In genomic region chr2:178989784-178990183, GRCm38 (mm10) we compare ENCODE assay signal across 21 mouse cellular contexts.
DNase-seq lines count a peak whose midpoint lies in the region; ATAC-seq and TF ChIP-seq lines count a peak whose summit lies in the region.
"Had no signal": no experiment of that assay in that cellular context is flagged by ENCODE, and none has a peak within 500 bp of the region (broad histone marks: within the 10 kb centered on the region; RNA-seq: fewer than 3 reads in every experiment).

No protein-coding gene starts in this region.

- no peak overlapping the region for H3K27ac ChIP-seq in forebrain, postnatal 0 days (ENCODE audit: low read depth, low read length)
- no peak overlapping the region for H3K27ac ChIP-seq in forebrain, embryonic 16.5 days (ENCODE audit: low read length)
- H3K27ac ChIP-seq in kidney, postnatal 0 days = no peak overlapping the region
- H3K27ac ChIP-seq in lung, embryonic 14.5 days (ENCODE audit: low read depth) = no peak overlapping the region
- H3K27ac ChIP-seq: embryonic facial prominence, embryonic 15.5 days; forebrain, embryonic 10.5 days; hindbrain, embryonic 14.5 days; macrophage; midbrain, embryonic 12.5 days; neural tube, embryonic 15.5 days had no signal

- H3K9ac ChIP-seq in forebrain, postnatal 0 days = no peak overlapping the region
- H3K9ac ChIP-seq in forebrain, embryonic 16.5 days (replicated peaks; ENCODE audit: low read depth, low read length) = no peak overlapping the region
- no peak overlapping the region for H3K9ac ChIP-seq in kidney, postnatal 0 days (ENCODE audit: low read depth, low read length)
- H3K9ac ChIP-seq in lung, embryonic 14.5 days = no peak overlapping the region
- H3K9ac ChIP-seq: embryonic facial prominence, embryonic 15.5 days; hindbrain, embryonic 14.5 days; midbrain, embryonic 12.5 days; neural tube, embryonic 15.5 days had no signal

- TF ChIP-seq CTCF in forebrain, postnatal 0 days (IDR thresholded peaks at IDR 0.05; ENCODE audit: low read depth) = 0 out of 2 replicates have a peak, but pooled peaks have one; percentile 19
- peak; percentile 40 for TF ChIP-seq CTCF in kidney, postnatal 0 days (IDR thresholded peaks at IDR 0.05; ENCODE audit: low read depth)
- TF ChIP-seq CTCF in lung, embryonic 14.5 days (IDR thresholded peaks at IDR 0.05; ENCODE audit: low read depth) = peak; percentile 8; the same call in 1 of the 2 replicates
- TF ChIP-seq CTCF in brain, embryonic 14.5 days (IDR thresholded peaks at IDR 0.05; ENCODE audit: borderline replicate concordance, extremely low read depth, insufficient read depth, insufficient read length) = 0 out of 2 replicates have a peak, but pooled peaks have one; percentile 18

- peaks cover 7% of the 10 kb centered on the region for H3K4me1 ChIP-seq in forebrain, postnatal 0 days (ENCODE audit: insufficient read depth)
- peaks cover 18% of the 10 kb centered on the region for H3K4me1 ChIP-seq in forebrain, embryonic 16.5 days (replicated peaks; ENCODE audit: control insufficient read depth, insufficient read depth, low read length)
- no peaks in the 10 kb centered on the region for H3K4me1 ChIP-seq in kidney, postnatal 0 days (replicated peaks; ENCODE audit: insufficient read depth, low read length)
- no peaks in the 10 kb centered on the region for H3K4me1 ChIP-seq in lung, embryonic 14.5 days (ENCODE audit: insufficient read depth)

- no peak overlapping the region for H3K4me3 ChIP-seq in forebrain, postnatal 0 days (ENCODE audit: low read depth, low read length)
- no peak overlapping the region for H3K4me3 ChIP-seq in forebrain, embryonic 16.5 days (replicated peaks; ENCODE audit: low read length)
- no peak overlapping the region for H3K4me3 ChIP-seq in kidney, postnatal 0 days (replicated peaks; ENCODE audit: low read depth, low read length)
- H3K4me3 ChIP-seq in lung, embryonic 14.5 days (ENCODE audit: low read depth, low read length) = no peak overlapping the region
- H3K4me3 ChIP-seq: embryonic facial prominence, embryonic 15.5 days; forebrain, embryonic 10.5 days; midbrain, embryonic 12.5 days; myocyte; neural tube, embryonic 15.5 days had no signal

- no peak for ATAC-seq in forebrain, postnatal 0 days
- no peak for ATAC-seq in forebrain, embryonic 16.5 days
- ATAC-seq in kidney, postnatal 0 days (replicated peaks; ENCODE audit: low FRiP score, low read depth) = no peak
- ATAC-seq in lung, embryonic 14.5 days (ENCODE audit: insufficient read depth) = no peak
- ATAC-seq in cerebellum, adult (ENCODE audit: insufficient number of reproducible peaks, low FRiP score, low TSS enrichment) = no peak

- H3K27me3 ChIP-seq in forebrain, postnatal 0 days (ENCODE audit: insufficient read depth, low read length) = no peaks in the 10 kb centered on the region
- H3K27me3 ChIP-seq in forebrain, embryonic 16.5 days (replicated peaks; ENCODE audit: control insufficient read depth, insufficient read depth, low read length) = no peaks in the 10 kb centered on the region
- no peaks in the 10 kb centered on the region for H3K27me3 ChIP-seq in kidney, postnatal 0 days (ENCODE audit: insufficient read depth, low read length)
- no peaks in the 10 kb centered on the region for H3K27me3 ChIP-seq in lung, embryonic 14.5 days (ENCODE audit: insufficient read depth, low read length)
- H3K27me3 ChIP-seq: embryonic facial prominence, embryonic 15.5 days; midbrain, embryonic 12.5 days; neural tube, embryonic 15.5 days had no signal

- no peak for DNase-seq in forebrain, postnatal 0 days
- DNase-seq in kidney, postnatal 0 days (ENCODE audit: low spot score) = no peak
- no peak for DNase-seq in kidney, adult 11 months
- no peak for DNase-seq in lung, embryonic 14.5 days
- no peak for DNase-seq in lung, adult 18-20 months
- no peak for DNase-seq in brain, embryonic 14.5 days (ENCODE audit: low read depth)
- DNase-seq: B cell, adult 2 months; cerebellum, adult 2 months; gastrocnemius, postnatal 36 days; kidney, adult 2 months; right cerebral cortex, postnatal 4 days; thymus, postnatal 36 days had no signal

- H3K4me2 ChIP-seq in forebrain, postnatal 0 days (ENCODE audit: low read depth) = no peak overlapping the region
- no peak overlapping the region for H3K4me2 ChIP-seq in forebrain, embryonic 16.5 days (ENCODE audit: low read length)
- no peak overlapping the region for H3K4me2 ChIP-seq in kidney, postnatal 0 days (ENCODE audit: low read length)
- H3K4me2 ChIP-seq in lung, embryonic 14.5 days = no peak overlapping the region
- H3K4me2 ChIP-seq: embryonic facial prominence, embryonic 15.5 days; hindbrain, embryonic 14.5 days; midbrain, embryonic 12.5 days; neural tube, embryonic 15.5 days had no signal

- H3K9me3 ChIP-seq in forebrain, postnatal 0 days (ENCODE audit: low read length) = no peaks in the 10 kb centered on the region
- no peaks in the 10 kb centered on the region for H3K9me3 ChIP-seq in forebrain, embryonic 16.5 days (ENCODE audit: control insufficient read depth, low read length)
- no peaks in the 10 kb centered on the region for H3K9me3 ChIP-seq in kidney, postnatal 0 days (replicated peaks; ENCODE audit: low read length)
- no peaks in the 10 kb centered on the region for H3K9me3 ChIP-seq in lung, embryonic 14.5 days (ENCODE audit: low read depth, low read length)
- H3K9me3 ChIP-seq: embryonic facial prominence, embryonic 15.5 days; forebrain, embryonic 10.5 days; midbrain, embryonic 12.5 days; neural tube, embryonic 15.5 days had no signal

- no peaks in the 10 kb centered on the region for H3K36me3 ChIP-seq in forebrain, postnatal 0 days (ENCODE audit: insufficient read depth)
- no peaks in the 10 kb centered on the region for H3K36me3 ChIP-seq in forebrain, embryonic 16.5 days (ENCODE audit: control insufficient read depth, insufficient read depth)
- H3K36me3 ChIP-seq in kidney, postnatal 0 days (ENCODE audit: insufficient read depth, low read length) = no peaks in the 10 kb centered on the region
- H3K36me3 ChIP-seq in lung, embryonic 14.5 days (ENCODE audit: insufficient read depth) = no peaks in the 10 kb centered on the region
- H3K36me3 ChIP-seq: embryonic facial prominence, embryonic 15.5 days; forebrain, embryonic 10.5 days; midbrain, embryonic 12.5 days; neural tube, embryonic 15.5 days had no signal

- 71% methylated on average over 1 of the region's 1 CpGs for WGBS in forebrain, postnatal 0 days
- WGBS in forebrain, embryonic 16.5 days = 67% methylated on average over 1 of the region's 1 CpGs
- 86% methylated on average over 1 of the region's 1 CpGs for WGBS in kidney, postnatal 0 days
- WGBS in lung, embryonic 14.5 days = 85% methylated on average over 1 of the region's 1 CpGs

- no peak for TF ChIP-seq POLR2A in brain, embryonic 14.5 days (IDR thresholded peaks at IDR 0.05; ENCODE audit: borderline replicate concordance, extremely low read depth, insufficient read depth, insufficient read length, poor library complexity, severe bottlenecking)
